Mouse (Mus musculus): Measurements from ENCODE around the gene Skor1.
A peak's percentile ranks its signal among the peaks of the same experiment; 100 is the strongest.

DNA sequence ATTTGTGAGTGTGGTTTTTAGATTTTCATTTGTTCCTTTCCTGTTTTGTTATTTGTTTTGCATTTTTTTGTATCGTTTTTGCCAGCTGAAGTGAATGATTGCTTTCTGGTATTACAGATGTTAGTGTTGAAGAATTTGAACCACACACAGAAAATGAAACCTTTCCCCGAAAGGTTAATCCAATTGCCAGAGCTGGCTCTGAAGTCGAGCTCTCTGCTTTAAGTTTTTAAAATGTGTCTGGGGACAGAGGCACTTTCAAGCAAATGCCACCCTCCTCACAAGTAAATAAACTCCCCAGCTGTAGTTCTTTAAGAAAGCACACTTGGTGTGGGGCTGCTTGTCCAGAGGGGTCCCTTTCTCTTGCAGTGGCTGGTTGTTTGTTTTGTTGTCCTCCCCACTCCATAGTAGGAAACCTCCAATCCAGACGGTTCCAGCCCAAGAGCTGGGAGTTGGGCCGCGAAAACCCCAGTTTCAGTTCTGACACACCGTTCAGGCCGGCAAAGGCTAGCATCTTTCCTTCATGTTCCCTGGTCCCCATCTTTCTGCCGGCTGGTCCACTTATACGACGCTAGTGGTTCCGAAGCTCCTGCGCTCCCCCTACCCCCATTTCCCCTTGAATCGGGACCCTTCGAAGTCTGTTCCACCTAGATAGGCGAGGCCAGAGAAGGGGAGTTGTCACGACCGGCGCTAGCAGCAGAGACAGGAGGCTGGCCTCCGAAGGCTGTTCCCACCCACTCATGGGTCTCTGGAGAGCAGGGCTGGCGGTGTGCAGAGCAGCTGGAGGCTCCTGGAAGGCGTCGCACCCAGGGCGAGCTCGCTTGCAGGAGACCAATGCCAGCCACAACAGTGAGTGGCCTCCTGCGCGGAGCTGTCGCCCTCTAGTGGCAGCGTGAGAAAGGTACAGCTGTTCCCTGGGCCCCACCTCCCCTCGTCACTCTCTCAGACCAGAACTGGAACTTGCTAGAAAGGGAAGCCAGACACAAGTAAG, 25.0 kb downstream of the Skor1 start:
- TF ChIP-seq POLR2A (IDR thresholded peaks at IDR 0.05; ENCODE audit: control insufficient read depth, low read depth, low read length) = no peak; the same call in 1 of the 2 replicates
- TF ChIP-seq CTCF (IDR thresholded peaks at IDR 0.05; ENCODE audit: control insufficient read depth, insufficient read depth, insufficient replicate concordance, low read depth, low read length) = peak; percentile 100
